Comparison of ENCODE assay signal across 13 mouse cellular contexts in genomic region chr6:149118935-149119334, GRCm38 (mm10). TPM values are rescaled to one million over a fixed set of nuclear protein-coding genes. Genes with fewer than 3 reads are reported as not detected.
DNase-seq lines count a peak whose midpoint lies in the region; ATAC-seq and TF ChIP-seq lines count a peak whose summit lies in the region.
"Had no signal": no experiment of that assay in that cellular context is flagged by ENCODE, and none has a peak within 500 bp of the region (broad histone marks: within the 10 kb centered on the region; RNA-seq: fewer than 3 reads in every experiment).

No protein-coding gene starts in this region.

- TF ChIP-seq EP300 in heart, adult 2 months (IDR thresholded peaks at IDR 0.05; ENCODE audit: insufficient read depth, low read depth, low read length): no peak

- peaks cover 9% of the 10 kb centered on the region for H3K36me3 ChIP-seq in heart, adult 2 months (ENCODE audit: control insufficient read depth, insufficient read depth, low read length)
- H3K36me3 ChIP-seq in heart, embryonic 10.5 days: no peaks in the 10 kb centered on the region
- no peaks in the 10 kb centered on the region for H3K36me3 ChIP-seq in kidney, embryonic 15.5 days
- no peaks in the 10 kb centered on the region for H3K36me3 ChIP-seq in hindbrain, embryonic 11.5 days (ENCODE audit: control insufficient read depth, insufficient read depth, low read length)
- H3K36me3 ChIP-seq: forebrain, embryonic 15.5 days; midbrain, embryonic 12.5 days had no signal

- H3K4me2 ChIP-seq in kidney, embryonic 15.5 days: no peak overlapping the region
- H3K4me2 ChIP-seq in hindbrain, embryonic 11.5 days (replicated peaks; ENCODE audit: low read depth, low read length): no peak overlapping the region
- H3K4me2 ChIP-seq: forebrain, embryonic 15.5 days; midbrain, embryonic 12.5 days had no signal

- no peaks in the 10 kb centered on the region for H3K27me3 ChIP-seq in heart, adult 2 months (ENCODE audit: control insufficient read depth, insufficient read depth, low read length)
- H3K27me3 ChIP-seq in heart, embryonic 10.5 days (ENCODE audit: insufficient read depth, poor library complexity, severe bottlenecking): no peaks in the 10 kb centered on the region
- no peaks in the 10 kb centered on the region for H3K27me3 ChIP-seq in kidney, embryonic 15.5 days
- no peaks in the 10 kb centered on the region for H3K27me3 ChIP-seq in hindbrain, embryonic 11.5 days (ENCODE audit: control insufficient read depth, insufficient read depth, low read length)
- H3K27me3 ChIP-seq: forebrain, embryonic 15.5 days; midbrain, embryonic 12.5 days had no signal

- 41% methylated on average over 2 of the region's 2 CpGs for WGBS in heart, adult 2 months
- 47% methylated on average over 2 of the region's 2 CpGs for WGBS in heart, embryonic 10.5 days
- 49% methylated on average over 2 of the region's 2 CpGs for WGBS in kidney, embryonic 15.5 days
- 57% methylated on average over 2 of the region's 2 CpGs for WGBS in hindbrain, embryonic 11.5 days

- intact Hi-C loops in heart, adult 2 months (cut with DNase I): loop anchor here (2.0 kb wide), 1 partner anchor 18 kb away; the partner anchor contains the start of gene Dennd5b

- H3K4me1 ChIP-seq in heart, adult 2 months (ENCODE audit: control insufficient read depth, insufficient read depth, low read length): peaks cover 3% of the 10 kb centered on the region
- H3K4me1 ChIP-seq in heart, embryonic 10.5 days: peaks cover 6% of the 10 kb centered on the region; the same call in 1 of the 2 replicates
- peaks cover 2% of the 10 kb centered on the region; the same call in 1 of the 2 replicates for H3K4me1 ChIP-seq in brown adipose tissue, adult 24 weeks (ENCODE audit: control insufficient read depth, insufficient read depth, insufficient read length, low read length)
- H3K4me1 ChIP-seq in kidney, embryonic 15.5 days: 0 out of 2 replicates have a peak, but pooled peaks cover 3% of the 10 kb centered on the region
- no peaks in the 10 kb centered on the region for H3K4me1 ChIP-seq in hindbrain, embryonic 11.5 days (replicated peaks; ENCODE audit: control insufficient read depth, insufficient read depth, low read length)
- H3K4me1 ChIP-seq: midbrain, embryonic 12.5 days had no signal

- TF ChIP-seq CTCF in heart, adult 2 months (IDR thresholded peaks at IDR 0.05): peak; percentile 51

- no peak for TF ChIP-seq POLR2A in heart, adult 2 months (IDR thresholded peaks at IDR 0.05; ENCODE audit: insufficient read depth, low read depth, low read length)

- no peaks in the 10 kb centered on the region for H3K79me2 ChIP-seq in heart, adult 2 months (replicated peaks; ENCODE audit: control insufficient read depth, insufficient read depth, low read length)

- no peaks in the 10 kb centered on the region for H3K9me3 ChIP-seq in heart, embryonic 10.5 days
- H3K9me3 ChIP-seq in kidney, embryonic 15.5 days (replicated peaks): no peaks in the 10 kb centered on the region
- H3K9me3 ChIP-seq in hindbrain, embryonic 11.5 days (ENCODE audit: control insufficient read depth, low read length): no peaks in the 10 kb centered on the region
- H3K9me3 ChIP-seq: forebrain, embryonic 15.5 days; midbrain, embryonic 12.5 days had no signal

- ATAC-seq in kidney, embryonic 15.5 days (replicated peaks; ENCODE audit: low FRiP score): 0 out of 2 replicates have a peak, but pooled peaks have one; percentile 40
- ATAC-seq in hindbrain, embryonic 11.5 days (ENCODE audit: low FRiP score): no peak

- no peak overlapping the region for H3K9ac ChIP-seq in heart, adult 2 months (ENCODE audit: low read depth, low read length)
- no peak overlapping the region for H3K9ac ChIP-seq in kidney, embryonic 15.5 days
- no peak overlapping the region for H3K9ac ChIP-seq in hindbrain, embryonic 11.5 days (ENCODE audit: low read depth, low read length)
- H3K9ac ChIP-seq: forebrain, embryonic 15.5 days; midbrain, embryonic 12.5 days had no signal

- no peak overlapping the region for H3K4me3 ChIP-seq in heart, adult 2 months
- no peak overlapping the region for H3K4me3 ChIP-seq in heart, embryonic 10.5 days
- H3K4me3 ChIP-seq in brown adipose tissue, adult 24 weeks (ENCODE audit: insufficient read depth, low read depth, low read length): no peak overlapping the region
- no peak overlapping the region for H3K4me3 ChIP-seq in kidney, embryonic 15.5 days (replicated peaks)
- no peak overlapping the region for H3K4me3 ChIP-seq in hindbrain, embryonic 11.5 days (ENCODE audit: low read depth, low read length)
- H3K4me3 ChIP-seq: forebrain, embryonic 15.5 days; midbrain, embryonic 12.5 days had no signal

- DNase-seq in heart, adult 2 months: peak; percentile 46 to 61
- no peak for DNase-seq in heart, embryonic 10.5 days (ENCODE audit: low spot score)
- peak; percentile 60 for DNase-seq in skeletal muscle tissue, adult 2 months (ENCODE audit: low read depth, low spot score)
- no peak for DNase-seq in frontal cortex, postnatal 36 days (ENCODE audit: low spot score in 2 of 2)
- DNase-seq in thymus, adult 18-20 months: no peak
- no peak for DNase-seq in hindbrain, embryonic 11.5 days (ENCODE audit: low spot score)

- peak overlapping the region; percentile 73 for H3K27ac ChIP-seq in heart, adult 2 months
- H3K27ac ChIP-seq in heart, embryonic 10.5 days: no peak overlapping the region
- H3K27ac ChIP-seq in brown adipose tissue, adult 24 weeks (replicated peaks; ENCODE audit: low read depth, low read length): peak overlapping the region; percentile 86
- H3K27ac ChIP-seq in kidney, embryonic 15.5 days: no peak overlapping the region
- H3K27ac ChIP-seq in hindbrain, embryonic 11.5 days (ENCODE audit: low read depth, low read length): no peak overlapping the region
- H3K27ac ChIP-seq: forebrain, embryonic 15.5 days; midbrain, embryonic 12.5 days had no signal

RNA-seq across cellular contexts. Expression of gene Gm10203, which starts 11.0 kb away (rescaled TPM):
- not detected for total RNA-seq in heart, adult 2 months (2021)
- polyA plus RNA-seq in heart, adult 2 months (2012; rRNA removed): not detected in 2 replicates
- not detected in 2 replicates for polyA plus RNA-seq in heart, embryonic 10.5 days (2016; fragmentation: Nextera tagmentation; extraction: Ambion mirVana)
- polyA plus RNA-seq in brown adipose tissue, adult 24 weeks (2012; ENCODE audit: insufficient read depth, insufficient read length, missing spikeins): not detected in 2 replicates
- not detected in 2 replicates for polyA plus RNA-seq in kidney, embryonic 15.5 days (2015; fragmentation: Nextera tagmentation; extraction: Ambion mirVana)
- not detected in 2 replicates for polyA plus RNA-seq in hindbrain, embryonic 11.5 days (2014; fragmentation: Nextera tagmentation; extraction: Ambion mirVana)
- polyA plus RNA-seq: cortical plate, adult 2 months; forebrain, embryonic 15.5 days; hindbrain, embryonic 16.5 days; limb, embryonic 14.5 days; midbrain, embryonic 12.5 days had no signal

RNA-seq across cellular contexts. Expression of gene Dennd5b, which starts 17.5 kb away (rescaled TPM):
- total RNA-seq in heart, adult 2 months (2021): 10 to 100 TPM; 16.0 to 17.8 TPM
- polyA plus RNA-seq in heart, adult 2 months (2012; rRNA removed): 3.7 and 5.9 TPM in 2 replicates
- 7.3 and 10.2 TPM in 2 replicates for polyA plus RNA-seq in heart, embryonic 10.5 days (2016; fragmentation: Nextera tagmentation; extraction: Ambion mirVana)
- 4.0 and 6.1 TPM in 2 replicates for polyA plus RNA-seq in brown adipose tissue, adult 24 weeks (2012; ENCODE audit: insufficient read depth, insufficient read length, missing spikeins)
- polyA plus RNA-seq in kidney, embryonic 15.5 days (2015; fragmentation: Nextera tagmentation; extraction: Ambion mirVana): 9.1 and 9.6 TPM in 2 replicates
- polyA plus RNA-seq in hindbrain, embryonic 11.5 days (2014; fragmentation: Nextera tagmentation; extraction: Ambion mirVana): 18.0 and 30.0 TPM in 2 replicates

RNA-seq across cellular contexts. Expression of gene Etfbkmt, which starts 20.7 kb away (rescaled TPM):
- total RNA-seq in heart, adult 2 months (2021): 10 to 100 TPM; 24.2 to 38.8 TPM
- polyA plus RNA-seq in heart, adult 2 months (2012; rRNA removed): 12.8 and 43.9 TPM in 2 replicates
- polyA plus RNA-seq in heart, embryonic 10.5 days (2016; fragmentation: Nextera tagmentation; extraction: Ambion mirVana): 14.0 and 19.9 TPM in 2 replicates
- polyA plus RNA-seq in brown adipose tissue, adult 24 weeks (2012; ENCODE audit: insufficient read depth, insufficient read length, missing spikeins): 30.2 and 57.1 TPM in 2 replicates
- 20.4 and 21.8 TPM in 2 replicates for polyA plus RNA-seq in kidney, embryonic 15.5 days (2015; fragmentation: Nextera tagmentation; extraction: Ambion mirVana)
- polyA plus RNA-seq in hindbrain, embryonic 11.5 days (2014; fragmentation: Nextera tagmentation; extraction: Ambion mirVana): 8.8 and 8.9 TPM in 2 replicates

Comparison
In these comparisons a context has a peak if more than half of its experiments do, and no peak if none do; other contexts are left out.
1. DNase-seq: peak in heart, adult 2 months (2 of 2) and skeletal muscle tissue, adult 2 months (single experiment); none in heart, embryonic 10.5 days (single experiment), frontal cortex, postnatal 36 days (0 of 2), thymus, adult 18-20 months (0 of 2) and hindbrain, embryonic 11.5 days (single experiment).
2. H3K27ac ChIP-seq: peak in heart, adult 2 months (single experiment) and brown adipose tissue, adult 24 weeks (single experiment); none in heart, embryonic 10.5 days (single experiment), kidney, embryonic 15.5 days (single experiment) and hindbrain, embryonic 11.5 days (single experiment).